Mouse (Mus musculus): ENCODE measurements at regions not wholly inside any gene's neighbourhood (a gene's known extent, or its start where the extent isn't known, plus 50 kb on each side); places are given as distances from the start of the nearest gene placed in this dataset.
"Not testable (repeated sequence)": the region's sequence is repeated elsewhere in the genome, so short reads cannot be mapped to it uniquely, and the experiment has no call there.

GRCm38 (mm10) chr9:17987606-17988005 is 304.3 kb upstream of the Chordc1 start:
- DNase-seq = peak in 1 of 2 experiments; percentile 26

DNA sequence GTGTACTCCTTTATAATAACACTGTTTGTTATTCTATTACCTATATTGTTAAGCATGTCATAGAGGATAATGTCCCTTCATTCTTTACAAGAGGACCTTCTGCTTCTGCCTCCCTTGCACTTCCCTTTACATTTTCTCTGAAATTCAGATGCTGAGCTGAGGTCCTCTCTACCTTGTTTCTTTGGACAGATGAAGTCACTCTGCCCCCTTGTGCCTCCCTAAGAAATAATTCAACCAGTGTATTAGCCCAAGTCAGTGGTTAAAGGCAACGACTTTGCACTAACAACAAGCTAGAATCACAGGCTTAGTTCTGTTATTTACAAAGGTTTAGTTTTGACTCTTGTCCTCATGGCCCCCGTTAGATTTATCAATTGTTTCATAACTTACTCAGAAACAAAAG is 289.4 kb upstream of the Chordc1 start:
- peak in 1 of 2 experiments; percentile 1 for DNase-seq

DNA sequence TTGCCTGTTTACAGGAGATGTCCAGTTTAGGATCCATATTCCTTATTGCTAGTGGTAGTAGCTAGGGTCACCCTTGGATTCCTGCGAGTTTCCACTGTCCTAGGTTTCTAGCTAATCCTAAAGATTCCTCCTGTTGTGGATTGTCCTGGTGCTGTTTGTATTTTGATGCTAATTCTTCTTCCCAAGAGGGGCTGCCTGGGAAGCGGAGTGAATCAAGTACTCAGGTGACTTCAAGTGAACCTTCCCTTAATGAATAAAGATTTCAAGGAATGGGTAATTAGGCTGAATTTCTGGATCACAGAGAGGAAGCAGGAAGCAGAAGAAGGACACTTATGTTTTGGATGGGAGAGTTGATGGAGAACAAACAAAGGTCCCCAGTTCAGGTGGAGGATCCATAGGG is 250.6 kb upstream of the Chordc1 start:
- no peak for DNase-seq

DNA sequence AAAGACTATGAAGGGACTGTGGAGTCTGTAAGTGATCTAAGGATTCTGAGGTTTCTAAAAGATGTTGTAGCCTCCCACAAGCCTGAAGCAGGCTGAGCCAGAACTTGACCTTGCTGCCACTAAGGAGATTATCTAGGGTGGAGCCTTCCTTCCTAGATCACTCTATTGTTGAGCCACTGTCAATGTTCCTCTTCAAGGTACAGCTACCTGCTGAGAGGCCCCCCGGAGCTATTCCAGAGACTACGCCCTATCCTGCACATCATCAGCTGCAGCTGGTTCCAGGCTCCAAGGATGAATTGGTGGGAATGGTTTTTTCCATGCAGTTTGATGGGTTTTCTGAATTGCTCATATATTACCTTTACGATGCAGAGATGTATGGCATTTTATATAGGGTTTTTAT is 249.3 kb upstream of the Chordc1 start:
- DNase-seq = not testable (repeated sequence)

DNA sequence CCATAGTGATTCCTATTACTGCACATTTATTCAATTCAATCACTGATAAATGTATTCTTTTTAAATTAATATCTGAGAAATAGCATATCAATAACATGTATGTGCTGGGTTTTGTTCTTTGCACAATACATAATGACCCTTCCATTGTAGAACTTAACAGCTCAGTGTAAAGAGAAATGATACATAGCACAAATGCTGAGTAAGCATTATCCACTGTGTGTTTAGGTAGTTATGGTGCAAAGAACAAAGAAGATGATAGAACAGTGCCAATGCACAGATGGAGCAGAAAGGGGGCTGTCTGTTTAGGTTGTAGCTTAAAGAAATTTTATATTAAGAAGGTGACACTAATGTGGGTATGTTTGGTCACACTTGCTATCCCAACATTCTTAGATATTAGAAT is 215.0 kb upstream of the Chordc1 start:
- DNase-seq = no peak

DNA sequence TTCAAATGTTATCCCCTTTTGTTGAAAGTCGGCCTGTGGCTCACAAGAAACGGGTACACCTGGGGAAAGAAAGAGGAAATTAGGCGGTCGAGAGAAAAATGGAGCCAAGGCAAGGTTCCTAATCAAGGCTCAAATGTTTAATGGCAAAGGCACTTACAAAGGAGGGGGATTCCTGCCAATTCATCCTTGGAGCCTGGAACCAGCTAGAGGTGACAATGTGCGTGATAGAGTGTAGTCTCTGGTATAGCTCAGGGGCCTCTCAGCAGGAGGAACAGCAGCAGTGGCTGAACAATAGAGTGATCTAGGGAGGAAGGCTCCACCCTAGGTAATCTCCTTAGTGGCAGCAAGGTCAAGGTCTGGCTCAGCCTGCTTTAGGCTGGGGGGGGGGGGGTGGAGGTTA is 213.5 kb upstream of the Chordc1 start:
- not testable (repeated sequence) for DNase-seq

DNA sequence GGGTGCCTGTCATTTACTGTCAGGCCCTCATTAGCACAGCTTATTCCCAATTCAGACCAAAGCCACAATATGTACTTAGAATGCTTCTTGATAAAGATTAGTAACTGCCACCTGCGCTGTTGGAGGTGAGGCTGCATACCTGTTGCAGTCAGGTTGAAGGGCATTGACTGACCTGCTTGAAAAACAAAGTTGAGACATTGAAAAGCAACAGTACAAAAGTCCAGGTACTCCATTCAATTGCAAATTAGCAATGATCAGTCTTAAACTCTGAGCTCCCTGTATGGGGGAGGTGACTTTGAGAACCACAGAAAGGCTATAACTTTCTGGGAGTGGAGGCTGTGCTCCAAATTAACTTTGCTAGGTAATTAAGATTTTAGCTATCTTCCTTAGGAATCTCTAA is 212.8 kb upstream of the Chordc1 start:
- DNase-seq = not testable (repeated sequence)
